Mouse (Mus musculus) midbrain, embryonic 10.5 days (tissue): ENCODE results near the gene Smug1. TPM values are rescaled to one million over a fixed set of nuclear protein-coding genes. Genes with fewer than 3 reads are reported as not detected.

Source experiments
- DNase-seq: peaks from one replicate; pipeline ENCODE4 v3.0.0-alpha.2; 2017; ENCODE audit warnings: low spot score
- H3K27ac ChIP-seq: fragments of 300-500 bp; sonication (generic); replicated peaks from 2 replicates; pipeline ENCODE4 v1.5.1; 2016; ENCODE audit warnings: mild to moderate bottlenecking
- H3K27me3 ChIP-seq: fragments of 300-500 bp; sonication (generic); 2 replicates; pipeline ENCODE4 v1.6.1; 2016; ENCODE audit warnings: low read depth, mild to moderate bottlenecking; ENCODE audit not compliant: poor library complexity, severe bottlenecking
- H3K36me3 ChIP-seq: fragments of 300-500 bp; sonication (generic); 2 replicates; pipeline ENCODE4 v1.6.1; 2016; ENCODE audit warnings: mild to moderate bottlenecking, moderate library complexity
- H3K4me1 ChIP-seq: fragments of 300-500 bp; sonication (generic); 2 replicates; pipeline ENCODE4 v1.6.1; 2016
- H3K4me3 ChIP-seq: fragments of 300-500 bp; sonication (generic); 2 replicates; pipeline ENCODE4 v1.5.1; 2016; ENCODE audit warnings: mild to moderate bottlenecking, moderate library complexity
- H3K9me3 ChIP-seq: fragments of 300-500 bp; sonication (generic); replicated peaks from 2 replicates; pipeline ENCODE4 v1.6.1; 2016; ENCODE audit warnings: mild to moderate bottlenecking
- WGBS: fragments of 180-500 bp; shearing (Covaris S2); methylation state at CpG from one replicate; pipeline ENCODE4 v1.1.7; 2016; 5-methylcytosine and 5-hydroxymethylcytosine counted together
- polyA plus RNA-seq: library from polyadenylated mRNA; unstranded; fragments of >200 nt; fragmentation: Nextera tagmentation; extraction: Ambion mirVana; gene quantifications from 2 replicates; pipeline ENCODE4 v1.2.1, GENCODE M21; 2016

The Smug1 gene
- polyA plus RNA-seq, 1 experiment from 2014 or later: 24.6 TPM

- no peak for DNase-seq
Observed at GRCm38 (mm10) chr15:103125982-103126381, 40.9 kb downstream of the Smug1 start.

GRCm38 (mm10) chr15:103124254-103124653, 42.6 kb downstream of the Smug1 start:
- Histone ChIP-seq H3K27me3 (peaks cover 82% of the 10 kb centered on the region), H3K27ac (no peak overlapping the region), H3K9me3 (no peaks in the 10 kb centered on the region), H3K4me1 (peaks cover 26% of the 10 kb centered on the region), H3K4me3 (no peak overlapping the region), H3K36me3 (no peaks in the 10 kb centered on the region)
- WGBS: 70% methylated on average over 1 of the region's 1 CpGs
- DNase-seq: no peak

More at GRCm38 (mm10) chr15:103125982-103126381, 40.9 kb downstream of the Smug1 start:
- no peak overlapping the region for H3K4me3 ChIP-seq
- WGBS: 90% methylated on average over 5 of the region's 5 CpGs
- no peaks in the 10 kb centered on the region for H3K9me3 ChIP-seq
- peaks cover 22% of the 10 kb centered on the region for H3K4me1 ChIP-seq
- H3K27ac ChIP-seq: no peak overlapping the region
- H3K27me3 ChIP-seq: peaks cover 82% of the 10 kb centered on the region
- H3K36me3 ChIP-seq: no peaks in the 10 kb centered on the region

DNA sequence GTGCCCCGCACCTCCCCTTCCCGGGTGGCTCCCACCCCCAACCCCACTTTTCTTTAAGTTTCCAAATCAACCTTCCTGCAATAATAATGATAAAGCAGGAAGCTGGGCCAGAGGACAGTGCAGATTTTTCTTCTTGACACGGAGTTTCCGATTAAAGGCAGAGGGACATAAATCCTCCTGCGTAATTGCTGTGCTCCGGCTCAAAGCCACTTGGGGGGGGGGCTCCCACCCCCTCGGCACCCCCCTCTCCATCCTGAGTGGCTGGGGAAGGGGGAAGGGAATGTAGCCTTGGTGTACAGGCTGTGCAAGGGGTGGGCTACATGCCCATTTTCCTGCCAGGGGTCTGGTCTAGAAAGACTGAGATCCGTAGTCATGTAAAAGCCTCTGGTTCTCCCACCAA, 43.5 kb downstream of the Smug1 start:
- Histone ChIP-seq H3K27ac (no peak overlapping the region), H3K9me3 (no peaks in the 10 kb centered on the region), H3K4me1 (peaks cover 26% of the 10 kb centered on the region), H3K4me3 (no peak overlapping the region), H3K27me3 (peaks cover 81% of the 10 kb centered on the region), H3K36me3 (no peaks in the 10 kb centered on the region)
- WGBS: 86% methylated on average over 8 of the region's 8 CpGs
- no peak for DNase-seq

DNA sequence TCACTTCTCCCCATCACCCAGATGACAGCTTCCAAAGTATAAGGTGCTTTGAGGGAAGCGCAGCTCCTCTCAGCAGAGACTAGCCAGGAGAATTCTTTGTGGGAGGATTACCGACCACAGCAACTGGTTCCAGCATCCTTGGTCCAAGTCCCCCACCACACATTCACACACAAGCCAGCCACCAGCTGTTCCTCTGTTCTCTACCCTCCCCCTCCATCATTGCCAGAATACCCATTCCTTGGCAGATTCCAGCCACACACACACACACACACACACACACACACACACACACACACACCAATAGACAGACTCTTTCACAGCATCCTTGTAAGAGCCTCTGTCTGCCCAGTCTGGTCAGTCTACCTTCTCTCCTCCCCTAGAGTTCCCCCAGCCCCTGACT, 44.5 kb downstream of the Smug1 start:
- no peak for DNase-seq
- no peaks in the 10 kb centered on the region for H3K36me3 ChIP-seq
- no peak overlapping the region for H3K4me3 ChIP-seq
- H3K27me3 ChIP-seq: peaks cover 85% of the 10 kb centered on the region
- H3K27ac ChIP-seq: no peak overlapping the region
- H3K4me1 ChIP-seq: peaks cover 26% of the 10 kb centered on the region
- H3K9me3 ChIP-seq: no peaks in the 10 kb centered on the region
- 28% methylated on average over 2 of the region's 2 CpGs for WGBS

GRCm38 (mm10) chr15:103121416-103121815, 45.5 kb downstream of the Smug1 start:
- Histone ChIP-seq H3K4me1 (peaks cover 26% of the 10 kb centered on the region), H3K27ac (no peak overlapping the region), H3K27me3 (peaks cover 94% of the 10 kb centered on the region), H3K9me3 (no peaks in the 10 kb centered on the region), H3K4me3 (no peak overlapping the region), H3K36me3 (no peaks in the 10 kb centered on the region)
- no peak for DNase-seq
- WGBS: 58% methylated on average over 5 of the region's 5 CpGs

GRCm38 (mm10) chr15:103120594-103120993, 46.3 kb downstream of the Smug1 start:
- 75% methylated on average over 11 of the region's 11 CpGs for WGBS
- Histone ChIP-seq H3K27me3 (peaks cover 95% of the 10 kb centered on the region), H3K27ac (no peak overlapping the region), H3K4me3 (no peak overlapping the region), H3K4me1 (peaks cover 26% of the 10 kb centered on the region), H3K9me3 (no peaks in the 10 kb centered on the region), H3K36me3 (no peaks in the 10 kb centered on the region)
- DNase-seq: no peak

GRCm38 (mm10) chr15:103115726-103116125, 51.2 kb downstream of the Smug1 start:
- peaks cover 98% of the 10 kb centered on the region for H3K27me3 ChIP-seq
- no peaks in the 10 kb centered on the region for H3K36me3 ChIP-seq
- no peaks in the 10 kb centered on the region for H3K9me3 ChIP-seq
- peaks cover 11% of the 10 kb centered on the region for H3K4me1 ChIP-seq
- no peak overlapping the region for H3K27ac ChIP-seq
- DNase-seq: no peak
- H3K4me3 ChIP-seq: no peak overlapping the region
- WGBS: 66% methylated on average over 5 of the region's 5 CpGs

DNA sequence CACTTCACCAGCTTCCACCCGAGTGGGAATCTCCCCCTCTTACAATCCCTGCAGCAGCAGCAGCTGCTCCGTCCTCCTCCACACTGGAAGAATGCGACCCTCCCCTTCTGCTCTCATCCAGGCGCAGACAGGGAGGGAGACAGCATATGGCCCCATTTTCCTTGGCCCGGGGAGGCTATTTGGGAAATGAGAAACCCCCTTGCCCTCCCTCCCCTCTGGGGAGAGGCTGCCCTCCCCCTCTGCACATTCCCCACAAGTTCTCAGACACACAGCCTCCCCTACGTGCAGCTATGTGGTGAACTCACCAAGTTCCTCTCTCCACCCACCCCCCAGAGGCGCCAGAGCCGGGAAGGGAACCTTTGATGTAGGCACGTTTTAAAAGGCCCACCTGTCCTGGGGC, 51.6 kb downstream of the Smug1 start:
- Histone ChIP-seq H3K36me3 (no peaks in the 10 kb centered on the region), H3K4me1 (peaks cover 10% of the 10 kb centered on the region), H3K27me3 (peaks cover 98% of the 10 kb centered on the region), H3K27ac (no peak overlapping the region), H3K9me3 (no peaks in the 10 kb centered on the region), H3K4me3 (no peak overlapping the region)
- no peak for DNase-seq
- 7% methylated on average over 9 of the region's 9 CpGs for WGBS

DNA sequence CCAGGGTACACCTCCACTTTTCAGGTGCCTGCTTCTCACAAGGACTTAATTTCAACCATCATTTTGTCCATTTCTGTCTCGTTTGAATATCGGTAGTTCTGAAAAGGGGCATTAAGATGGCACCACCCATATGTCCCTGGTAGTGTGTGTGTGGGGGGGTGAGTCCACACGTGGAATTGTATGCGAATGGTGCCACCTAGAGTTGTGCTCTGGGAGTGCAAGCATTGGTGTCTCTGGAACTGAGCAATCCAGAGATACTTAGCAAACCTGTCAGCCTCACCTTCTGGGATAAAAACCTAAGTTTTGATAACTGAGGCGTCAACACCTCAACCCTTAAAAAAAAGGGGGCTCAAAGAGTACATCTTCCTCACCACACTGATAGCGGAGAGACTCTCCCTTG, 53.8 kb downstream of the Smug1 start:
- 82% methylated on average over 6 of the region's 6 CpGs for WGBS
- no peaks in the 10 kb centered on the region for H3K36me3 ChIP-seq
- peaks cover 26% of the 10 kb centered on the region for H3K4me1 ChIP-seq
- DNase-seq: no peak
- no peak overlapping the region for H3K4me3 ChIP-seq
- no peak overlapping the region for H3K27ac ChIP-seq
- peaks cover 99% of the 10 kb centered on the region for H3K27me3 ChIP-seq
- no peaks in the 10 kb centered on the region for H3K9me3 ChIP-seq

DNA sequence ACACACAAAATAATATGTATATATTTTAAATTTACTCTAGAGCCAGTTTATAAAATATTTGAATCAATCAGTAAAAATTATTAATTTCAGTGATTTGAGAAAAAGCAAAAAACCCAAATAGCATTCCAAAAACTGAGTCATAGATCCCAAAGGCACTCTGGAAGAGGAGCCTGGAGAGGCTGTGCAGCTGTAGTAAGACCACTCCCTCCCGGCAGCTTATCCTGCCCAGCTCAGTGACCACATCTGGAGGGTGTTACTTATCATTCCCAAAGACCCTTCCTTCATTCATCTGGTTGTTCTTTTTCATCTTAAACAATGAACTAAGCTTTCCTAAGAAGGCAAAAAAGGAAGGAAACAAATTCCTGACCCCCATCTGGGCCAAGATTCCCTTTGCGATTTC, 54.6 kb downstream of the Smug1 start:
- DNase-seq: no peak
- Histone ChIP-seq H3K9me3 (no peaks in the 10 kb centered on the region), H3K27me3 (peaks cover 99% of the 10 kb centered on the region), H3K4me1 (peaks cover 34% of the 10 kb centered on the region), H3K36me3 (no peaks in the 10 kb centered on the region), H3K27ac (no peak overlapping the region), H3K4me3 (no peak overlapping the region)
- WGBS: 54% methylated on average over 2 of the region's 2 CpGs

DNA sequence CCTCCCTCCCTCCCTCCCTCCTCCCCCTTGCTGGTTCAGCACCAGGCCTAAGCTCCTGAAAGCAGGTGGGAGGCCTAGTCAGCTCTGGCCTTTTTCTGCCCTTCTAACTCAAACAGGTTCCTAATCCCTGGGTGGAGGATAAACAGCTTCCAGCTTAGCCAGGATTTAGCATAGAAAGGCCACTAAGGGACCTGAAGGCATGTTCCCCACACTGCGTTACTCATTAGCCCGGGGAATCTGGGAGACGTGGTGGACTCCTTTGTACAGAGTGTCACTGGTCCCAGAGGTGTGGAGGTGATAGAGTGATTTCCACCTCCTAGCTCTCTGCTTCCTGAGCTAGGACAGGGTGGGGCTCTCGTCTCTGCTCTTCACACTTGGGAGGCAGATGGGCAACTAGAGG, 57.0 kb downstream of the Smug1 start:
- no peak for DNase-seq
- WGBS: 19% methylated on average over 4 of the region's 4 CpGs
- H3K4me3 ChIP-seq: no peak overlapping the region
- no peaks in the 10 kb centered on the region for H3K9me3 ChIP-seq
- H3K27me3 ChIP-seq: peaks cover 99% of the 10 kb centered on the region
- no peak overlapping the region for H3K27ac ChIP-seq
- peaks cover 48% of the 10 kb centered on the region for H3K4me1 ChIP-seq
- H3K36me3 ChIP-seq: no peaks in the 10 kb centered on the region

- Histone ChIP-seq H3K36me3 (no peaks in the 10 kb centered on the region), H3K4me1 (peaks cover 45% of the 10 kb centered on the region), H3K27ac (peak overlapping the region; percentile 24; the same call in 1 of the 2 replicates), H3K4me3 (no peak overlapping the region), H3K9me3 (no peaks in the 10 kb centered on the region), H3K27me3 (peaks cover 99% of the 10 kb centered on the region)
- no peak for DNase-seq
- 52% methylated on average over 8 of the region's 8 CpGs for WGBS
Observed at GRCm38 (mm10) chr15:103108066-103108676, 58.7 kb downstream of the Smug1 start.

GRCm38 (mm10) chr15:103106201-103106600, 60.7 kb downstream of the Smug1 start:
- 9% methylated on average over 2 of the region's 2 CpGs for WGBS
- Histone ChIP-seq H3K4me1 (peaks cover 60% of the 10 kb centered on the region), H3K27me3 (peaks cover 100% of the 10 kb centered on the region), H3K36me3 (no peaks in the 10 kb centered on the region), H3K27ac (peak overlapping the region; percentile 77), H3K4me3 (no peak overlapping the region; the same call in 1 of the 2 replicates), H3K9me3 (no peaks in the 10 kb centered on the region)
- DNase-seq: no peak
